Mouse (Mus musculus) large intestine, adult 2 months (tissue): ENCODE measurements around the gene Gimap9. TPM values are rescaled to one million over a fixed set of nuclear protein-coding genes. Genes with fewer than 3 reads are reported as not detected.

Source experiments
- DNase-seq: peaks from one replicate; pipeline ENCODE4 v3.0.0-alpha.2; 2012; ENCODE audit warnings: low read depth, low spot score
- WGBS: fragments of 180-500 bp; shearing (Covaris S2); methylation state at CpG from one replicate; pipeline ENCODE4 v1.1.7; 2018; 5-methylcytosine and 5-hydroxymethylcytosine counted together
- polyA plus RNA-seq: library from polyadenylated mRNA; depleted of rRNA; stranded (reverse); fragments of >200 nt; gene quantifications from 2 replicates; pipeline ENCODE4 v1.2.3, GENCODE M21; 2012; rRNA removed

The Gimap9 gene
- 5.6 and 8.2 TPM in 2 replicates for polyA plus RNA-seq

DNA sequence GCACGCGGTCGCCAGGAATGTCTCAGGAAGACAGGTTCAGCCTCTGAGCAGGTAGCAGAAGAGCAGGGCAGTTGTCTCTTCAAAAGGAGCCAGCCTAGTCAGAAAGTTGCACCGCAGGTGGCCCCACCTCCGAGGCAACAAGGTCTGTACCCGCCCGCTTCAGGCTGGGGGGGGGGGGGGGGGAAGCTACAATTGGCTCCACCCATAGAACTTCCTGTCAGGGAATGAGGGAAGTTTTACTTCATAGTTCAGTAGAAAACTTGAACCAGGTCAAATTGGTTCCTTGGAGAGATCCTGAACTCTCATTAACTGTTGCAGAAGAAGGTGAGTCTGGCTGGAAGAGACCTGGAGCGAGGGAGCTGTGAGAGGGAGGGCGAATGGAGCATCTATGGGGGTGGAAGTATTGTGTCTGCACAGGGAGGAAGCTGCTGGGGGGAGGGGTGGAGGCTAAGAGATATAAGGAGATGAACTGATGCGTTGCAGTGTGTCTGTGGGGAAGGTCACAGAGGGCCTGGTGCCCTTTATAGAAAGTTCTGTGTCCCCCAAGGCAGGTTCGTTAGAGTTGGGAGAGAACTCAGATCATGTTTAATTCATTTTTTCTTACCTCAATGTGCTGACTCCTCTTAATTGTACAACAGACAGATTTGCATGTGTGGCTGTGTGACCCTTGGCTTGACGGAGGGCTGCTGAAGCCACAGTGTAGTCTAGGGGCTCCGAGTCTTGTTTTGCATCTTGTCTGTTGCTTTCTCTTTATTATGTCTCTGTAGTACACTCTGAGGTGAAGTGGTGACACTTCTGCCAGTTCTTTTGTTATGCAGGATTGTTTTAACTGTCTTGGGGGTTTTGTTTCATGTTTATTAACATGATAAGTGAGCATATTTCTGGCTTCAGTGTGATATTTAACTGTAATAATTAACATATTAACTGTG, at the start of gene Gimap9:
Gene Gimap9 (plus strand): TSS at position 199 of the 929 bp plus-strand sequence.
- peak; percentile 33 for DNase-seq

DNA sequence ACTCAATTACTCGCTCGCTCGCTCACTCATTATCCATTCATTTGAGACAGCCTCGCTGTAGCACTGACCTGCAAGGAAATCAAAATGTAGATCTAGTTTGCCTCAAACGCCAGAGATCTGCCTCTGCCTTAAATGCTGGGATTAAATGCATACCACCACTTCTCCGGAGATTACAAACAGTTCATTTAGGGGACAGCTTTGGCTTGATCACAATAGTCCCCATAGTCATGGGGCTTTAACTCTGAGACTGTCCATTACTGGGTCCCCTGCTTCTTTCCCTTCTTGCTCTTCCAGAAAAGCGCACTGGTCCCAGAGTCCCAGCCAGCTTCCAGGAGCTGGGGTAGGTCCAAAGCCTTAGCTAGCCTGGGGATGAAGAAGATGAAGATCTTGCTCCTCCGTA, 49.5 kb upstream of the Gimap9 start, which contains the start of gene AI854703:
Gene AI854703 (plus strand): TSS at position 301 of the 400 bp plus-strand sequence.
- WGBS = 43% methylated on average over 8 of the region's 8 CpGs
- no peak for DNase-seq

More for the DNA sequence above, at the start of gene Gimap9:
- 14% methylated on average over 13 of the region's 13 CpGs for WGBS

DNA sequence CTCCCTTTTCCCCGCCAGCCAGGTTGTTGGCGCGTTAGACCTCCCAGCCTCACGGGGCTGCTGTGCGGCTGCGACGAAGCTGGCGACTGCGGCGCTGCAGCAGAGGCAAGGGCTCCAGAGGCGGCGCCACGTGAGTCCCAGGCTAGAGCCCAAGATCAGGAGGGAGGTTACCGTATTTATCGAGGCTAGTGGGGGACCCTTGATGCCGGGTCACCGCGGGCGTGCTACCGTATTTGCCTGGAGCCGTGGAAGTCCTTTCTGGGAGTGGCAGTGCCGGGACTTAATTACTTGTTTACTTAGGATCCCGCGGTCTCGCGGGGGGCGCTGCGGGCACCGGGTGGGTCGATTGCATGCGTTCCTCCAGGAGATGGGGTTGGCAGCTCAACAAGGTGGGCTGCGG, 48.9 kb upstream of the Gimap9 start:
- WGBS = under 1% methylated on average over 32 of the region's 32 CpGs
- no peak for DNase-seq

DNA sequence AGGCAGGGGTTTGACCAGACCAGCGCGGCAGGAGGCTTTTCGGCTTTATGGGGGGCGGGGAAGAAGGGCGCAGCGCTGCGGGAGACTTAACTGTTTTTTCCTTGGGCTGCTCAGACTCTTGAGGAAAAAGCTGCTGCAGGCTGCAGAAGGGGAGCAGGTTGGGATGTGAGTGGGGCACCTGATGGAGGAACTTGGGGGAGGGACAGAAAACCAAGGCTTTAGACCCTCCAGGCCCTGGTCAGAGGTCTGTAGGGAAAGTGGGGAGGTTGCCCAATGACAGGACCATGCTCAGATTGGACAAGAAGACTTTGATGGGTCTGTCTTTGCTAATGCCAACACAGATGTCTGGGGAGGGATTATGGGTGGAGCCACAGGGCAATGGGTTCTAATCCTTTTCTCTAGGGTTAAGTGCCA, 48.4 kb upstream of the Gimap9 start:
- 10% methylated on average over 7 of the region's 7 CpGs for WGBS
- DNase-seq = no peak

DNA sequence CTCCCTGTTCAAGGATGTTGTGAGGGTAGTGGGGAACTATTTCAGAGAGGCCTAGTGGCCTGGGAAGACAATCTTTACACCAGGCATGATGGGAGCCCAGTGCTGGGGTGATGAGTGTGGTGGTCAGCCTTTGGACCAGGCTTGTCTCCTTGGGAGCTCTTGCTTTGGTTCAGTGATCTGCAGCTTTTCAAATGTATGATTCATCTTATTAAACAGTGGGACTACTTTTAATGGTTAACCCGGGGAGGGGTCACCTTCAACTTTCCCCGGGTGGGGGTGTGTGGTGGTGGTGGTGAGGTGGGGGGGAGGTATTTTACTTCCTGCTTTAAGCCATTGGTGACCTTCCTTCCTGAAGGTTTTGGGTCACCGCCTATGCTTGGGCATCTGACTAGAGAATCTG, 47.6 kb upstream of the Gimap9 start:
- WGBS = 53% methylated on average over 3 of the region's 3 CpGs
- DNase-seq = no peak

DNA sequence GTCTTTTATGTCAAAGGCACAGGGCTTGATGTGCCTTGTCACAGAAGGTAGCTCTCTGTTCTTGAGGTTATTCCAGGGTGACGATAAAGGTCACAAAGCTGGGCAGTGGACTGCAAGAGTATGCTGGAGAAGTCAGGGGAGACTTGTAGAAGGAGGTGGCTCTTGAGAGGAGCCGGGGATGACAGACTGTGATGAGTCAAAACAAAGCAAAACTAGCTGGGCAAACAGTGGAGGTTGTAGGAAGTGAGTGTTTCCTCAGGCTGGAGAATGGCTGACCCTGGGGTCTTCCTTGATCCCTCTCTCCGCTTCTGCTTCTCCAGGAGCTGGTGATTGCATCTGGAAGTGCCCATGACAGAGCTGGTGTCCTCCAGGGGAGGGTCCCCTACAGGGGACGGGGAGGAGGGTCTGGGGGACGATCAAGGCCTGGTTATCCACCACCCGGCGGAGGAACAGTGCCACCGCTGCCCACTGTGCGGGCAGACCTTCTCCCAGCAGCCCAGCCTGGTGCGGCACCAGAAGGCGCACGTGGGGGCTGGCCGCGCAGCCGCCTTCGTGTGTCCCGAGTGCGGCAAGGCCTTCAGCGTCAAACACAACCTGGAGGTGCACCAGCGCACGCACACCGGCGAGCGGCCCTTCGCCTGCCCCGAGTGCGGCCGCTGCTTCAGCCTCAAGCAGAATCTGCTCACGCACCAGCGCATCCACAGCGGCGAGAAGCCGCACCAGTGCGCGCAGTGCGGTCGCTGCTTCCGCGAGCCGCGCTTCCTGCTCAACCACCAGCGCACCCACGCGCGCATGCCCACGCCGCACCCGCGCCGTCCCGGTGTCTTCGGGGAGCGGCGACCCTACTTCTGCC, 46.9 kb upstream of the Gimap9 start:
- no peak for DNase-seq
- WGBS = 13% methylated on average over 54 of the region's 54 CpGs

DNA sequence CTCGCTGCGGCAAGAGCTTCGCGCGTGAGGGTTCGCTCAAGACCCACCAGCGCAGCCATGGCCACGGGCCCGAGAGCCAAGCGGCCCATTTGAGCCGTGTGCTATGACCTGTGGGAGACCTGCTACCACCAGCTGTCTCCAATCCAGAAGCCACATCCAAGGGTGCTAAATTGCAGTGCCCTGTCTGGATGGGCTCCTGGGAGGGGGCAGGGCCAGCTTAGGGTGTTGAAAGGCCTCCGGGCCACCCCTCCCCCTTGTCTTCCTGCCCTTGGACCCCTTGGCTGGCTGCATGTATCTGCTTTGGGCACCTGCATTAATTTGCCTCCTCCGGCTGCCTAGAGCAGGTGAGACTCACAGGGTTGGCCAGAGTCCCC, 46.3 kb upstream of the Gimap9 start:
- 21% methylated on average over 13 of the region's 13 CpGs for WGBS
- no peak for DNase-seq

DNA sequence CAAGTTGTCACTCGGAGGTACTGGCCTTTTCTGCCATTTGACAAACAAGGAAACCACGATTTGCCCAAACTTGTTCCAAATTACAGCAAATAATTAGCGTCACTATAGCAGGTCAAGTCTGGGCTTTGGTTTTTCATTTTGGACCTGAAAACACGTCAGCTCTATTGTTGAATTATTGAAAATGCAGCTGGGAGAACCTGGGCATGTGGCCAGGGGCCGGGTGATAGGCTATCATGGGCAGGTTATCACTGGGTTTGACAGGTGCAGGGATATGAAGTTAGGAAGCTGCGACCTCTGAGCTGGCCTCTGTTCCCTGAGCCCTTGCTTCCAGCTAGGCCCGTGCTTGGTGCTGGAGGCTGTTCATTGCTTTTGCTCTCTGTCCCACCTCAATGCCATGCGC, 45.1 kb upstream of the Gimap9 start:
- 70% methylated on average over 8 of the region's 8 CpGs for WGBS
- DNase-seq = no peak

DNA sequence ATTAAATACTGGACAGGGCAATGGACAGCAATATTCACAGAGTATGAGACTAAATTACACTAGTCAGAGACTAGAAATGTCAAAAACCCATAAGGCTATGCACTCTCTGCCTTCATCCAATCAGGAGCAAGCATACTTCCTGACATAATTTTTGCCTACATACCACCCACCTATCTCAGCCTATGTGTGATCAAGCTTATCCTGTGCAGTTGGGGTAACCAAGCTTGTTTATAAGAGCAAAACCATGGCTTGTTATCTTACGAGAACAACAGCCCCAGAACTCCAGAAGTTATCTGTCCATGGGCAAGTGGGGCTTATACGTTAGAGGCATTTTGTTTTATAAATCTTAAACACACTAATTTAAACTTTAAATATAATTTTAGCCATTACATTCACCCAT, 40.8 kb upstream of the Gimap9 start:
- WGBS = 89% methylated on average over 2 of the region's 2 CpGs

DNA sequence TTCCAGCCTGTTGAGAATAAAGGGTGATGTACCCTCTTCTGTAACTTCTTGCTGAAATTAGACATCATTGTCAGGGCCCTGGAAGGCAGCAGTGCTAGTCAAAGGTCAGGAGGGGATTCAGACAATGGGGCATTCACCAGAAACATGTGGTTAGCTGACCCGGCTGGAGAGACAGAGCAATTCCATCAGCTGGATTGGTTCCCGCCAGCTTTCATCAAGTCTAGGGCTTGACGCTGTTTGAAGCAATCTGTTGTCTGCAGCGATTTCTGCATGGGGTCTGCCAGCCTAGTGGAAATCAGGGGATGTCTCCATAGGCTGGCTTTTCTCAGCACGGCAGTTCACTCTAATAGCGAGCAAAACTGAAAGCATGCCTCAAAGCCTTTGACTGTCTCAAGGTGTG, 39.4 kb upstream of the Gimap9 start:
- DNase-seq = no peak
- 86% methylated on average over 6 of the region's 6 CpGs for WGBS

More for the DNA sequence above, 40.8 kb upstream of the Gimap9 start:
- no peak for DNase-seq

DNA sequence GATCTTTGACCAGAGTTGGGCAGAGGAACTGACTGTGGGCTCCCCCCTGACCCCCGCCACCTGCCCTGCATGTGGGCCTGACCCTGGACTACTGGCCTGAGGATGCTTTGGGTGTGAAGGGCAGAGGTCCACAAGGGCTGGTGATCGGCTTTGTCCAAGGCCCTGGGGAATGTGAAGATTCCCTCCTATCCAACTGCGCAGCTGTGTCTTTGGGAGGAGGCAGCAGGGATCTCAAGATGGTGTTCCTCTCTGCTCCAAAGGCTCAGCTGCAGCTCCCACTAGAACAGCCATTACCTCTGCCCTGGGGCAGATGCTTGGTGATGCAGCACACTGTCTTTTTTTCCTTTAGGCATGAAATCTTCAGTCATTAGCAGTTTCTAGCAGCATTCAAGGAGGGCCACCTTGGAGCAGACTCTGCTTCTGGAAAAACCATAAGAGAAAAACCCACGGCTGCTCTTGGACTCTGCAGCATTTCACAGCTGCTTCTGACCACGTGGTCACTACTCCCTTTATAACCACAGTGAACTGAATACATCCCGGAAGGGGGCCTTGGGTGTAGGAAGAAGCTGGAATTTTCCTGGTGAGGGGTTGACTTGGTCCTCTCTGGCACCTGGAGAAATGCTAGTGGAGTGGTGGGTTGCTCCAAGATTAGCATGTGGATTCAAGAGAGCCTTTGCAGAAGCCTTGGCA, 38.0 kb upstream of the Gimap9 start:
- no peak for DNase-seq
- 64% methylated on average over 6 of the region's 6 CpGs for WGBS

DNA sequence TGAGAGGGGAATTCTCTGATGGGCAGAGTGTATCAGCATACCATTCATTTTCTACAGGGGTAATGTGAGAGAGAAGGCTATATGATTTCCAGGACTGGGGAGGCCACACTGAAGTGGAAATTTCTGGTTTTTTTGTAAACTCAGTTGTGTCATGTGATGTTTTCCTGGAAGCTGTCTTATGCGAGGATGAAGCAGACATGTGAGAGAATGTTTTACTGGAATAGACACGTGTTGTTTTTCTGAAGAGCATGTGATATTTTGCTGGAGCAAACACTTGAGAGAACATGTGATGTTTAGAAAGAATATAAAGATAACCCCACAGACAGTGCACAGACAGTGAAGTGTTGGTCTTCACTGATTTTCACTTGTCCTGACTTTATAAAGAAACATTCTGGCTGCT, 37.4 kb upstream of the Gimap9 start:
- no peak for DNase-seq
- 58% methylated on average over 2 of the region's 2 CpGs for whole genome bisulfite sequencing

DNA sequence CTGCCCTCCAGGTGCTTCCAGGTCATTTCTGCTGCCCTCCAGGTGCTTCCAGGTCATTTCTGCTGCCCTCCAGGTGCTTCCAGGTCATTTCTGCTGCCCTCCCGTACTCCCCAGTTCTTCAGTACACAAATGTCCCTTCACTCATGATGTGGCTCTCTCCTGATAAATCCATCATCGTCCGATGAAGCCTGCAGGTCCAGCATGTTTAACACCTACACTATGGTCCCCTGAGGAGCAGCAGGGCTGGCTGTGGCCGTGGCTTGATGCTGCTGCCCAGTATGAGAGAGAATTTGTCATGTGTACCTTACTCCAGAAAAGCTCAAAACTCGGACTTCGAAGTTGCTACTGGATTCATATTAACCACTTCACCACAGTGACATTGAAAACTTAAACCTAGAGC, 34.5 kb upstream of the Gimap9 start:
- WGBS = 70% methylated on average over 6 of the region's 6 CpGs
- no peak for DNase-seq

DNA sequence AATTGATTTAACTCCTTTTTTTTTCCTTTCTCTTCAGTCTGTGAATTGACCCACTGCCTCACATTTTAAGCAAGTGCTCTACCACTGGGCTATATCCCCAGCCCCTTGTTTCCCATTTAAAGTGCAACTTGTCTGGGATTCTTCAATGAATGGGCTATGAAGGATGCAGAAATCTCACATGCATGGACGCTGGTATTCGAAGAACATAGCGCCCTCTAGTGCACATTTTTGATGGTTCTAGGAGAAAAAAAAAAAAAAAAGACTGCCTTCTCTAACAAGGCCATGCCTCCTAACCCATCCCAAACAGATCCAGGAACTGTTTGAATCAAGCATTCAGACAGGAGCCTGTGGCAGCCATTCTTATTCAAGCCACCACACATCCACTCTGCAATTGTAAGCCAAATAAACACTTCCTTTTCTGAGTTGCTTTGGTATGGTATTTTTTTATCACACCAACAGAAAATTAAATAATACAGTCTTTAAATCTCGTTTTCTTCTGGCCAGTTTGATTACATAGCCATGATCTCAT, 33.1 kb upstream of the Gimap9 start:
- DNase-seq = peak; percentile 59
- WGBS = 17% methylated on average over 4 of the region's 4 CpGs

DNA sequence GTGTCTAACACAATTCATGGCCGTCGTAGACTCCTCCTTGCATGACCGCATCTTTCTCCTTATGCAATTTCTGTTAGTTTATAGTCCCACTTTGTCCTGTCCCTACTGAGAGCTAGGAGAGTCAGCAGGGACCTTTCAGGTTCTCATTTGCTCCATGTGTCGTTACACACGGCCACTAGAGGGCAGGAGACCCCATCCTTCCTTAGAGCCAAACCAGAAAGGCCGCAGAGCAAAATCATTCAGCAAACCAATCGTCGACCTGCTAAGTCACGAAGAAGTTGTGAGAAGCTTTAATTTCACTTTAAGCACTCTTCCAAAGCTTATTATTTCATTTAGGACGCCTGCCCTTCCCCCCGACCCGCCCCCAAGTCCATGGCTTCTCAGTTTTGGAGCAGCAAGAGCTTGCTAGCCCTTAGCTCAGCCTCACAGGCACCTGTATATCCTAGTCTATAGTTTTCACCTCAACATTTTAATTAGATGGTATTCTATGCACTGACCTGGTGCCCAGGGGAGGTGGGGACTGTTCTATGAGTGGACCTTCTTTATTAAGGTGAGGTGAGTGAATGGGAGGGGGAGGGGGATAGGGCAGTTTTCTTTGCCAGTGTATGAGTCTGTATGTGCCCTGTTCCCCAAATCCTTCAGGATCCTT, 30.1 kb upstream of the Gimap9 start:
- WGBS = 4% methylated on average over 12 of the region's 12 CpGs

DNA sequence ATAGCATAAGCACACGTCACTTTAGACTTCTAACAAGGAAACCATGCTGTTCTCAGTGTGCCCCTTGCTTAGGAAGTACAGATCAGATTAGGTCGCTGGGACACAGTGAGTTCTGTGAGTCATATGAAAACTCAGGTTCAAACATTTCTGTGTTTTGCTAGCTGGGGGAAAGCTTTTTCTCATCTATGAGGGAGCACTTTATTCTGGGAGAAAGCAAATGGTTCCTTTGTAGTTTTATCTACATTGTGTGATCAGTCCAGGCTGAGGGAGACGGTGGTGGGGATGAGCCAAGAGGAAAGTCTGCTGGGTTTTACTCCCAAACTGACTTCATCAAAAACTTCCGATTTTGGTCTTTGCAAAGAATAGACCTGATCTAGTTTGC, 29.6 kb upstream of the Gimap9 start:
- DNase-seq = no peak
- WGBS = 85% methylated on average over 4 of the region's 4 CpGs

More for the DNA sequence above, 30.1 kb upstream of the Gimap9 start:
- DNase-seq = no peak

DNA sequence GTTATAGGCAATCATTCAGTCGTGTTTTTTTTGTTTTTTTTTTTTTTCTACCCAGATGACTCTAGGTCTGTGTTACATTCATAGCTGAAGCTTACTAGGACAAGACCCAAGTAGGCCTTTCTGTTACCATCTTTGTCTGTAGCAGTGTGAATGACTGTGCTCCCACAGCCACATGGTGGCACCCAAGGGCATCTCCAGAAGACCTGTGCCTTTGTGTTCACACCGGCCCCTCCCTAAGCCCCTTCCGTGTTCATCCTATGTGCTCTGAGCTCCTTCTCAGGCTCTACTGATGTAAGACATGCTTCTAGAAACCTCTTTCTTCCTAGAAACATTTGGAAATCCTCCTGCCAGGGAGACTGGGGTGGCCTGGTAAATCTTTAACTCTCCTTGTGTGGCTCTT, 28.9 kb upstream of the Gimap9 start, which contains the start of gene Gimap8:
Gene Gimap8 (plus strand): TSS at position 240 of the 400 bp plus-strand sequence.
- 11% methylated on average over 3 of the region's 3 CpGs for WGBS
- DNase-seq = no peak

DNA sequence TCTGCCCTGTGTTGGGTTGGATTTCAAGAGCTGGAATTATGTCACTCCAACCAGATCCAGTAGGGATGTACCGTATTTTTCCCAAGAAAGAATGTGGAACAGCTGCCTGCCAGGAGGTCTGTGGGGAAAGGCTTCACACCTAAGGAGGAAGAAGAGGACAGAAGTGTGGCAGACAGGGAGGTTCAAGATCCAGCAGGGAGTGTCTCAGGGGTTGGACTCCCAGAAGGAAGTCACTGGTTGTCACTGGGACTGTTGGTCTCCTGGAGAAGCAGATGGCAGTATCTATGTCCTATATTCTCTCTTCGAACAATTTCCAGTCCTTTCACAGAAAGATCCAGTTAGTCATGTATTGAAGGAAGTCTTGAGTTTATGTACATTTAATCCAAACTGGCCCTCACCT, 28.3 kb upstream of the Gimap9 start:
- 65% methylated on average over 2 of the region's 2 CpGs for WGBS
- no peak for DNase-seq

DNA sequence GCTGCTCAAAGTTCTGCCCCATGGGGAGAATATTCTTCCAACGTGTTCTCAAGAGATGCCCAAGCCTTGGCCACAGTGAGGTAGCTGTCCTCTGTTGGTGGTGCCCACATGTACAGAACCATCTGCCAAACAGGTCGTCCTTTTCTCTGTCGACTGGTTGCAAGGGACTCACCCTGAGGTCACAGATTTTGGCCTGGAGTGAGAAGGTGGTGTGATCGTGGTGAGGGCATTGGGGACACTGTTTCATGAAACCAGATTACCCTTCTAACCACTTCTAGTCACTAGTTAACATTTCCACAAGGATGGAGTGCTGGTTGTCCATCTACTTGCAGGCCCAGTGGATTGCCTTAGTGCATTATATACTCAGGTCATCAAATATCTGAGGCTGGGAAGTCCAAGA, 27.1 kb upstream of the Gimap9 start:
- 89% methylated on average over 4 of the region's 4 CpGs for WGBS

More for the DNA sequence above, 27.1 kb upstream of the Gimap9 start:
- no peak for DNase-seq
